In genomic region chr8:3628014-3628413, GRCm38 (mm10) we compare ENCODE assay signal across 8 mouse cellular contexts. TPM values are rescaled to one million over a fixed set of nuclear protein-coding genes. Genes with fewer than 3 reads are reported as not detected.
DNase-seq lines count a peak whose midpoint lies in the region; ATAC-seq and TF ChIP-seq lines count a peak whose summit lies in the region.

No protein-coding gene starts in this region.

- H3K4me3 ChIP-seq in kidney, embryonic 15.5 days (replicated peaks), result no peak overlapping the region
- no peak overlapping the region for H3K4me3 ChIP-seq in E14TG2a.4 (replicated peaks; ENCODE audit: low read length)
- H3K4me3 ChIP-seq in midbrain, embryonic 11.5 days (ENCODE audit: low read depth, low read length), result no peak overlapping the region

- H3K27ac ChIP-seq in kidney, embryonic 15.5 days, result no peak overlapping the region
- no peak overlapping the region for H3K27ac ChIP-seq in midbrain, embryonic 11.5 days (ENCODE audit: low read depth, low read length)

- peaks cover 19% of the 10 kb centered on the region for H3K27me3 ChIP-seq in kidney, embryonic 15.5 days
- peaks cover 20% of the 10 kb centered on the region for H3K27me3 ChIP-seq in E14TG2a.4 (ENCODE audit: insufficient read depth, low read length)
- H3K27me3 ChIP-seq in midbrain, embryonic 11.5 days (ENCODE audit: control insufficient read depth, insufficient read depth, low read length), result 0 out of 2 replicates have a peak, but pooled peaks cover 2% of the 10 kb centered on the region

- no peaks in the 10 kb centered on the region for H3K9me3 ChIP-seq in kidney, embryonic 15.5 days (replicated peaks)
- H3K9me3 ChIP-seq in E14TG2a.4 (ENCODE audit: low read length), result no peaks in the 10 kb centered on the region
- H3K9me3 ChIP-seq in midbrain, embryonic 11.5 days (ENCODE audit: control insufficient read depth, low read length), result no peaks in the 10 kb centered on the region

- H3K9ac ChIP-seq in kidney, embryonic 15.5 days, result no peak overlapping the region
- H3K9ac ChIP-seq in midbrain, embryonic 11.5 days (ENCODE audit: low read length), result no peak overlapping the region

- peak; percentile 57 for TF ChIP-seq CTCF in E14TG2a.4 (conservative IDR thresholded peaks at IDR 0.05; ENCODE audit: low read length)

- ATAC-seq in kidney, embryonic 15.5 days (replicated peaks; ENCODE audit: low FRiP score), result no peak
- peak; percentile 37 for ATAC-seq in common myeloid progenitor, adult 5-6 weeks (replicated peaks; ENCODE audit: low read depth, poor library complexity, severe bottlenecking)
- ATAC-seq in midbrain, embryonic 11.5 days (ENCODE audit: low FRiP score), result no peak
- ATAC-seq in erythroblast, adult 5-6 weeks (replicated peaks; ENCODE audit: low FRiP score, poor library complexity, severe bottlenecking), result no peak

- peak; percentile 49 for DNase-seq in kidney, adult 18-20 months
- DNase-seq in lung, postnatal 36 days, result peak; percentile 56
- no peak for DNase-seq in midbrain, embryonic 11.5 days (ENCODE audit: low spot score, missing footprints)
- DNase-seq in urinary bladder, postnatal 4 days (ENCODE audit: low spot score in 2 of 2), result no peak

- H3K4me1 ChIP-seq in kidney, embryonic 15.5 days, result peaks cover 18% of the 10 kb centered on the region
- peaks cover 21% of the 10 kb centered on the region for H3K4me1 ChIP-seq in E14TG2a.4 (replicated peaks; ENCODE audit: low read depth, low read length)
- H3K4me1 ChIP-seq in midbrain, embryonic 11.5 days (ENCODE audit: control insufficient read depth, insufficient read depth, low read length), result peaks cover 6% of the 10 kb centered on the region; the same call in 1 of the 2 replicates

- WGBS in kidney, embryonic 15.5 days, result 26% methylated on average over 5 of the region's 5 CpGs
- WGBS in midbrain, embryonic 11.5 days, result 24% methylated on average over 5 of the region's 5 CpGs

- H3K4me2 ChIP-seq in kidney, embryonic 15.5 days, result no peak overlapping the region
- no peak overlapping the region for H3K4me2 ChIP-seq in midbrain, embryonic 11.5 days

- 0 out of 2 replicates have a peak, but pooled peaks cover 4% of the 10 kb centered on the region for H3K36me3 ChIP-seq in kidney, embryonic 15.5 days
- H3K36me3 ChIP-seq in E14TG2a.4 (ENCODE audit: insufficient read depth, low read length), result peaks cover 20% of the 10 kb centered on the region
- no peaks in the 10 kb centered on the region for H3K36me3 ChIP-seq in midbrain, embryonic 11.5 days (ENCODE audit: control insufficient read depth, insufficient read depth, low read length)

RNA-seq across cellular contexts. Expression of gene Pcp2, which starts 2.7 kb away (rescaled TPM):
- 0.34 and 0.48 TPM in 2 replicates for polyA plus RNA-seq in kidney, embryonic 15.5 days (2015; fragmentation: Nextera tagmentation; extraction: Ambion mirVana)
- not detected in 2 replicates for total RNA-seq in common myeloid progenitor, adult 5-6 weeks (2017)
- polyA plus RNA-seq in midbrain, embryonic 11.5 days (2014; fragmentation: Nextera tagmentation; extraction: Ambion mirVana), result 0.23 TPM in 1 of 2 replicates, not detected in the other
- not detected in 2 replicates for total RNA-seq in erythroblast, adult 5-6 weeks (2015; ENCODE audit: low replicate concordance)
- not detected in 2 replicates for total RNA-seq in erythroblast, adult 5-6 weeks (2017; ENCODE audit: low replicate concordance)

RNA-seq across cellular contexts. Expression of gene Stxbp2, which starts 2.7 kb away (rescaled TPM):
- 78.5 and 85.3 TPM in 2 replicates for polyA plus RNA-seq in kidney, embryonic 15.5 days (2015; fragmentation: Nextera tagmentation; extraction: Ambion mirVana)
- total RNA-seq in common myeloid progenitor, adult 5-6 weeks (2017), result 92.9 and 112 TPM in 2 replicates
- 16.7 and 18.1 TPM in 2 replicates for polyA plus RNA-seq in midbrain, embryonic 11.5 days (2014; fragmentation: Nextera tagmentation; extraction: Ambion mirVana)
- total RNA-seq in erythroblast, adult 5-6 weeks (2015; ENCODE audit: low replicate concordance), result 44.7 and 49.2 TPM in 2 replicates
- 43.8 and 74.6 TPM in 2 replicates for total RNA-seq in erythroblast, adult 5-6 weeks (2017; ENCODE audit: low replicate concordance)

RNA-seq across cellular contexts. Expression of gene Pet100, which starts 6.7 kb away (rescaled TPM):
- 108 and 116 TPM in 2 replicates for polyA plus RNA-seq in kidney, embryonic 15.5 days (2015; fragmentation: Nextera tagmentation; extraction: Ambion mirVana)
- 162 and 251 TPM in 2 replicates for total RNA-seq in common myeloid progenitor, adult 5-6 weeks (2017)
- polyA plus RNA-seq in midbrain, embryonic 11.5 days (2014; fragmentation: Nextera tagmentation; extraction: Ambion mirVana), result 96.9 and 113 TPM in 2 replicates
- 49.1 and 125 TPM in 2 replicates for total RNA-seq in erythroblast, adult 5-6 weeks (2015; ENCODE audit: low replicate concordance)
- total RNA-seq in erythroblast, adult 5-6 weeks (2017; ENCODE audit: low replicate concordance), result 57.1 and 125 TPM in 2 replicates

RNA-seq across cellular contexts. Expression of gene Xab2, which starts 6.9 kb away (rescaled TPM):
- 60.4 and 65.0 TPM in 2 replicates for polyA plus RNA-seq in kidney, embryonic 15.5 days (2015; fragmentation: Nextera tagmentation; extraction: Ambion mirVana)
- total RNA-seq in common myeloid progenitor, adult 5-6 weeks (2017), result 53.4 and 54.3 TPM in 2 replicates
- 58.6 and 63.8 TPM in 2 replicates for polyA plus RNA-seq in midbrain, embryonic 11.5 days (2014; fragmentation: Nextera tagmentation; extraction: Ambion mirVana)
- 4.4 and 5.4 TPM in 2 replicates for total RNA-seq in erythroblast, adult 5-6 weeks (2015; ENCODE audit: low replicate concordance)
- total RNA-seq in erythroblast, adult 5-6 weeks (2017; ENCODE audit: low replicate concordance), result 11.0 and 16.0 TPM in 2 replicates

RNA-seq across cellular contexts. Expression of gene Retn, which starts 27.6 kb away (rescaled TPM):
- polyA plus RNA-seq in kidney, embryonic 15.5 days (2015; fragmentation: Nextera tagmentation; extraction: Ambion mirVana), result 0.66 TPM in 1 of 2 replicates, not detected in the other
- not detected in 2 replicates for total RNA-seq in common myeloid progenitor, adult 5-6 weeks (2017)
- polyA plus RNA-seq in midbrain, embryonic 11.5 days (2014; fragmentation: Nextera tagmentation; extraction: Ambion mirVana), result 0.15 TPM in 1 of 2 replicates, not detected in the other
- total RNA-seq in erythroblast, adult 5-6 weeks (2015; ENCODE audit: low replicate concordance), result not detected in 2 replicates
- not detected in 2 replicates for total RNA-seq in erythroblast, adult 5-6 weeks (2017; ENCODE audit: low replicate concordance)

Comparison
In these comparisons a context has a peak if more than half of its experiments do, and no peak if none do; other contexts are left out.
1. DNase-seq: peak in kidney, adult 18-20 months (single experiment) and lung, postnatal 36 days (single experiment); none in midbrain, embryonic 11.5 days (single experiment) and urinary bladder, postnatal 4 days (0 of 2).